Mouse (Mus musculus): Measurements from ENCODE around the gene Ifi35.

- TF ChIP-seq GATA1 (IDR thresholded peaks at IDR 0.05; ENCODE audit: borderline replicate concordance, low read length) (no peak), CTCF (IDR thresholded peaks at IDR 0.05; ENCODE audit: low read depth, low read length) (no peak), POLR2AphosphoS5 (IDR thresholded peaks at IDR 0.05; ENCODE audit: insufficient replicate concordance, low read depth, low read length) (no peak), TAL1 (conservative IDR thresholded peaks at IDR 0.05; ENCODE audit: low read depth, low read length) (no peak)
Measured at GRCm38 (mm10) chr11:101447786-101448185, 421 bp upstream of the Ifi35 start.

Data from G1E (cell line).